Mouse (Mus musculus) testis, adult 2 months (tissue): ENCODE results near the gene Nupr1. TPM values are rescaled to one million over a fixed set of nuclear protein-coding genes. Genes with fewer than 3 reads are reported as not detected.

ENCODE experiments used
- H3K27ac ChIP-seq: fragments of 200-500 bp; 2 replicates; pipeline ENCODE4 v1.5.1; 2012; ENCODE audit warnings: low read depth, low read length; ENCODE audit not compliant: control insufficient read depth, insufficient read depth
- H3K27me3 ChIP-seq: fragments of 200-500 bp; 2 replicates; pipeline ENCODE4 v1.6.1; 2012; ENCODE audit warnings: mild to moderate bottlenecking, low read length, moderate library complexity; ENCODE audit not compliant: control insufficient read depth, insufficient read depth
- H3K36me3 ChIP-seq: fragments of 200-500 bp; 2 replicates; pipeline ENCODE4 v1.6.1; 2012; ENCODE audit warnings: mild to moderate bottlenecking, low read length; ENCODE audit not compliant: control insufficient read depth, insufficient read depth
- H3K4me1 ChIP-seq: fragments of 200-500 bp; 2 replicates; pipeline ENCODE4 v1.6.1; 2012; ENCODE audit warnings: low read length; ENCODE audit not compliant: control insufficient read depth, insufficient read depth
- H3K4me3 ChIP-seq: fragments of 200-500 bp; 2 replicates; pipeline ENCODE4 v1.5.1; 2012; ENCODE audit warnings: low read depth, mild to moderate bottlenecking, low read length, moderate library complexity, mixed read lengths; ENCODE audit not compliant: control insufficient read depth
- CTCF ChIP-seq: fragments of 200-500 bp; IDR thresholded peaks from 2 replicates; pipeline ENCODE4 v1.5.1; 2012; ENCODE audit warnings: low read depth, mild to moderate bottlenecking, inconsistent platforms, low read length, moderate library complexity; ENCODE audit not compliant: control insufficient read depth, insufficient read depth, insufficient replicate concordance
- POLR2A ChIP-seq: fragments of 200-500 bp; IDR thresholded peaks from 2 replicates; pipeline ENCODE4 v1.6.1; 2012; ENCODE audit warnings: low read depth, mild to moderate bottlenecking, inconsistent platforms, low read length, moderate library complexity; ENCODE audit not compliant: control insufficient read depth
- polyA plus RNA-seq: library from polyadenylated mRNA; depleted of rRNA; stranded (reverse); fragments of >200 nt; gene quantifications from 2 replicates; pipeline ENCODE4 v1.2.3, GENCODE M21; 2012

The Nupr1 gene
- polyA plus RNA-seq, 1 experiment, result 1.4 TPM

DNA sequence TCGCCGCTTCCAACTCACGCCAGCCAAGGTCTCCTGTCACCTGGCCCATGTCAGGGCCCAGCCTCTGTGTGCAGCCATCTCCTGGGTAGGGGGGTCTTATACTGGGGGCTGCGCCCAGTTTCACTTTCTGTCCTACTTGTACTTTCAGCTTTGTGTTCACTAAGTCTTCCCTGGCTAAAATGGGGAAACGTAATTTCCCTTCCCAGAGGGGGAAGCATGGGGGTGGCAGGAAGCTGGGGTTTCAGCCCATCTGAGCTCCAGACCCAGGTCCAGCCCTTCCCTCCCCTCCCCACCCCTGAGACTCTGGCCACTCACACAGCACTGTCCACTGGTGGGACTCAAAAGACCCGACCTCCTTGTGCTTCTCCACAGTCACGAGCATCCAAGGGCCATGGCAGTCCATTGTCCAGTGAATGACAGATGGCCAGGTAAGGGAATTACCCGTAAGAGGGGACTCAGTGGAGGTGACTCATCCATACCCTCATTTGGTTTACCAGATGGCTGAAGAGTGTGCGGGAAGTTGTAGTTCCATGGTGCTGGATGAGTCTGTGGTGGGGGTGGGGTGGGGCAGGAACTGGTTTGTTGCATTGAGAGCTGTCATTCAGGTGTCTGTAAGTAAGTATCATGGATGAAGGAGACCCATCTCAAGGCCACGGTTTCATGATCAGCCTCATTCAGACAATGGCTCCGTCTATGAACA, 35.6 kb downstream of the Nupr1 start, which contains the start of gene Il27:
Il27 (minus strand) TSS at position 80 of the 700 bp plus-strand sequence.
- H3K27ac ChIP-seq, result no peak within 1 kb of the TSS
- no peaks in the 10 kb centered on the region for H3K27me3 ChIP-seq
- H3K4me3 ChIP-seq, result no peak within 1 kb of the TSS
- TF ChIP-seq CTCF (no peak), POLR2A (no peak)
- no peaks in the 10 kb centered on the region for H3K36me3 ChIP-seq
- no peaks in the 10 kb centered on the region; the same call in 1 of the 2 replicates for H3K4me1 ChIP-seq

DNA sequence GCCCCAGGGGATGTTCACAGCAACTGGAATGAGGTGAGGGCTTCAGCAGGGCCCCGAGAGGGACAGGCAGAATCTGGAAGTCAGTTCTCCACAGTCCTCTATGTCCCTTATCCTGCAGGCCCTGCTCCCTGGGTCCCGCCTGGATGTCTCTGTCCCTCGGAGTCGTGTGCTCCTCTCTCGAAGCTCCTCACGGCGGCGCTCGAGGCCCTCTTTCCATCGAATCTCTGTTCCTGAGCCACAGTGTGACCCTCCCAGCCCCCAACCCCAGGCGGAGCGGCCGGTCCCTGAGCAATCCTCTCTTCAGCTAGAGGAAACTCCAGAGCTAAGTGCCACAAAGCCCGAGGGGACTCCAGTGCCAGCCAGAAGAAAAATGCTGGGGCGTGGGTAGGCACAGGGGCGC, 42.9 kb downstream of the Nupr1 start:
- Histone ChIP-seq H3K36me3 (no peaks in the 10 kb centered on the region), H3K27ac (no peak overlapping the region), H3K4me1 (peaks cover 27% of the 10 kb centered on the region), H3K4me3 (peak overlapping the region; percentile 40), H3K27me3 (no peaks in the 10 kb centered on the region)
- TF ChIP-seq POLR2A (no peak), CTCF (peak; percentile 49; the same call in 1 of the 2 replicates)

DNA sequence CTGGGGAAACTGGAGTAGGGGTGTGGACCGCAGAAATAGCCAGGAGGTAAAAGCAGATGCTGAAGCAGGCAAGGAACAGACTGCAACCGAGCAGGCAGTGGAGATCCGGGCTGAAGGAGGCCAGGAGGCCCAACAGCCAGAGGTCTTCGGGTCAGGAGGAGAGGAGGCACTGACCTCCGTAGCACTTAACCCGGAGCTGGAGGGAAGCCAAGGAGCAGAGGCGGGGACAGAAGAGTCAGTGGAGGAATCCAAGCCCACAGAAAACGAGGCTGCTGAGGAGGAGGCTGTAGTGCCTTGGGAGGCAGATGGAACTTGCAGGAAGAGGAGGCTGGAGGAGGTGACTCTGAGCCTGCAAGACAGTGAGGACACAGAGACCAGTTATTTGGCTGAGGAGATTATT, 43.8 kb downstream of the Nupr1 start:
- Histone ChIP-seq H3K36me3 (no peaks in the 10 kb centered on the region), H3K27me3 (no peaks in the 10 kb centered on the region), H3K27ac (no peak overlapping the region), H3K4me1 (peaks cover 30% of the 10 kb centered on the region), H3K4me3 (no peak overlapping the region)
- TF ChIP-seq POLR2A (no peak), CTCF (no peak)

DNA sequence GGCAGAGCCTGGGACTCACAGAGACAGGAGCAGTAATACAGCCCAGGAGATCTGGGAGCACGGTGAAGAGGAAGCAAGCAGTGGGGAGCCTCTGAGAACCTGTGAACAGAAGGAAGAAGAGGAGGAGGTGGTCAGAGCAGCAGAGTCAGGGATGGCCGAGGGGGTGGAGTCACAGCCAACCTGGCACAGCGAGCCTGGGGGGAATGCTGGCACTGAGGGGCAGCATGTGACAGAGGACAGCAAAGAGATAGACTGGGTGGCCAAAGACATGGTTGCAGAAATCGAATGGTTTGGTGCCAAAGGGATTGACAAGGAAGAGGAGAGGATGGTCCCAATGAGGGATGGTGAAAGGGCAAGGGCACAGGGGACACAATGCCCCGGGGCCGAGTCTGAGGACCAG, 44.9 kb downstream of the Nupr1 start, which contains the start of gene Cln3:
Cln3 (minus strand) TSS at position 101 of the 400 bp plus-strand sequence.
- Histone ChIP-seq H3K27me3 (no peaks in the 10 kb centered on the region), H3K4me1 (peaks cover 30% of the 10 kb centered on the region), H3K27ac (no peak within 1 kb of the TSS), H3K4me3 (no peak within 1 kb of the TSS), H3K36me3 (no peaks in the 10 kb centered on the region)
- TF ChIP-seq POLR2A (no peak), CTCF (no peak)

DNA sequence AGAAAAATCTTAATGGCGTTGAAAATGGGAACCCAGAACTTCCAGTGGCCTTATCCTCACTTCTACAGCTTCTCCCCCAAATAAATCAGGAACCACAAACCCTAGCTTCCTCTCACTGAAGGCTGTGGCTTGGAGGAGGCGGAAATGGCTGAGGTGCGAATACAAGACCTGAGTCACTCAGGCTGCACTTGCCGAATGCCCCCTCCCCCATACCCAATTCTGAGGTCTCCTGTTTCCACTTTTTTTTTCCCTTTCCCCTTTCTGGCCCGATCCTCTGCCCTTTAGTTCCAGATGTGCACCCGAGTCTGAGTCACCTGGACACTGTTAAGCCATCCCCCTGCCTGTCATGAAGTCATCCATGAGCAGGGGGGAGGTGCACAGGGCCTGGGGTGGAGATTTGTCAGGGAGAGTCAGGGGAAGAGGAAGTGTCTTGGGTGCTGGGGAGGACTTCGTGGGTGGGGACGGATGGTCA, 46.1 kb downstream of the Nupr1 start, which contains the start of gene Apobr:
Apobr (plus strand) TSS at position 437 of the 472 bp plus-strand sequence.
- peaks cover 30% of the 10 kb centered on the region for H3K4me1 ChIP-seq
- H3K27ac ChIP-seq, result no peak within 1 kb of the TSS
- H3K27me3 ChIP-seq, result no peaks in the 10 kb centered on the region
- H3K4me3 ChIP-seq, result no peak within 1 kb of the TSS
- no peaks in the 10 kb centered on the region for H3K36me3 ChIP-seq
- TF ChIP-seq POLR2A (no peak), CTCF (no peak)

DNA sequence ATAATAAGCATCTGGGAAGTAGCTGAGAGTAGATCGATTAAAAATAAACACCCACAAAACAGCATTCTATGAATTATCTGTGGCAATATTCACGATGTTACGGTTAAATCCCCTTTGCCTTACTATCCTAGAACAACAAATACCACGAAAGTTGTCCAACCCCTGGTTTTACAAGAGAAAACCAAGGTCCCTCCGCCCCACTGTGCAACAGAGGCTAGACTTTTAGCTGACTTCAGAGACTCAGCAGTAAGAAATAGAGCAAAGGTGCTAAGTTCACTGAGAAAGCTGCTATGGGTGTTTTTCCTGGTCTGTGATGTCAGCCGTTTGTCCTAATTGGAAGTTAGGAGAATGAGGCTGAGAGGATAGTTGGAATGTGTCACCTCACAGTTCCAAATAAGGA, 46.9 kb downstream of the Nupr1 start:
- peak overlapping the region; percentile 96 for H3K4me3 ChIP-seq
- TF ChIP-seq CTCF, result no peak
- no peak for TF ChIP-seq POLR2A
- H3K27me3 ChIP-seq, result no peaks in the 10 kb centered on the region
- H3K4me1 ChIP-seq, result peaks cover 25% of the 10 kb centered on the region
- H3K27ac ChIP-seq, result peak overlapping the region; percentile 89
- no peaks in the 10 kb centered on the region for H3K36me3 ChIP-seq

DNA sequence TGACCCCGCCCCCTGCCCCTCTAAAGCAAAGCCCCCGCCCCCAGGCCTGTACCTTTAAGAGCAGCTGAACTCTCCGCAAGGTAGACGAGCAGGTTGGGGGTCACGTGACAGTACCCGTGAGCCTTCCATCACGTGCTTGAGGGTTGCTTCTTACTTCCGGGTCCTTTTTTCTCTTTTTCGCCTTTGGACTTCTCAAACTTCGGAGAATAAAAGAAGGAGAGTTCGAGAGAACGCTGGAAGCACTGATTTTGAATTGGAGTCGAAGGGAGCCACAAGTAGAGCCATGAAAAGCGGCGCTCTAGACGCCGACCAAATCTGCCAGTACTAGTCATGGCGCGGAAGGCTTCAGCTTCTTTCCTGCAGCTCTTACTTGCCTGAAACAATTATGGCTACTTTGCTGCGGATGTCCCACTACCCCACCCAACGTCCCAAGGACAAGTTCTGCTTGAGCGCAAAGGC, 47.4 kb downstream of the Nupr1 start:
- TF ChIP-seq POLR2A, result peak; percentile 33; the same call in 1 of the 2 replicates
- TF ChIP-seq CTCF, result no peak
- Histone ChIP-seq H3K4me3 (peak overlapping the region; percentile 96), H3K4me1 (peaks cover 20% of the 10 kb centered on the region), H3K27me3 (no peaks in the 10 kb centered on the region), H3K27ac (peak overlapping the region; percentile 89), H3K36me3 (no peaks in the 10 kb centered on the region)
